Mouse (Mus musculus) layer of hippocampus, postnatal 25 days (tissue): ENCODE measurements at regions not wholly inside any gene's neighbourhood (a gene's known extent, or its start where the extent isn't known, plus 50 kb on each side); places are given as distances from the start of the nearest gene placed in this dataset.

Experiments used
- DNase-seq, 2 experiments: peaks; one replicate each; pipeline ENCODE4 v3.0.0; 2022; ENCODE audit warnings: mixed read lengths in 2 of 2, low spot score in 1 of 2; ENCODE audit errors: extremely low spot score in 1 of 2

GRCm38 (mm10) chr1:71778292-71778691 lies 125.3 kb upstream of the Fn1 start:
- no peak for DNase-seq

DNA sequence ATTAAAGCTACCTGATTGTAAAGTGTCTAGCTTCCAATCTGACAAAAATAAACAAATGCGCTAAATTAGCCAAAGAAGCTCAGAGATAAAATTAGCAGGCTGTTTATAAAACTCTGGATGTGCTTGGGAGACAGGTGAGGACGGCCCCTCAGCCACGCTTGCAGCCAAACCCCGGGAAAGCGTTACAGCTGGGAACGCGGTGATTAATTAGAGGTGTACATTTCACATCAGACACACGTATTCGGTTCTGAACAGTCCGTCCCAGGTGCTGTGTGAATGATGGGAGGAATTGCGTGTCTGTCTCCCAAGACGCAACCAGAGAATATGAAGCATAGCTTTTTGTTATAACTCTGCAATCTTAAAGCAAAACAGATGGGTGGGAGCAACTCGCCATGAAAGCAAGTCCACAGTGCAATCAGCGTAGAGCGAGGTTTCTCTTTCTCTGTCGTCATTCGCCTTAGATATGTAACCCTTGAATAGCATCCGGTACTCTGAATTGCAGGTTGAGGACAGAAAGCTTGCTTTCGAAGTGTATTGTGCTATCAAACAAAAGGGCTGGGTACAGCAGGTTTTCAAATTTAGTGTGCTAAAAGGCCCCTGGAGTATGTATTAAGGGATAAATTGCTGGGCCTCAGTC lies 123.0 kb upstream of the Fn1 start:
- no peak for DNase-seq

DNA sequence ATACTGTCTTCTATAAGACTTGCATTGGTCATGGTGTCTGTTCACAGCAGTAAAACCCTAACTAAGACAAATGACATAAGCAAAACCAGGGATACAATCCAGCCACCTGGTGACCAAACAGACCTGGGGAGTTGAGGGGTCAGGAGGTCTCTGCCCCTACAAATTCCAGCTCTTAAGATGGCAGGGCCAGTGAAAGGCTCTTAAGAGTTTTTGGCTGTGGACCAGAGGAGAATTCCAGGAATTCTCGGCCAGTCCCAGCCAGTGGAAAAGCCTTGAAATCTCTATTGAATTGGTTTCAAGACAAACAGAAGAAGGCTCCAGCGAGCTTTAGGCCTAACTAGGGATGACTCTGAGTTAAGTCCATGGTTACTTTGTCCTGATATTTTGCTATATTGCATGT lies 119.5 kb upstream of the Fn1 start:
- DNase-seq = no peak

DNA sequence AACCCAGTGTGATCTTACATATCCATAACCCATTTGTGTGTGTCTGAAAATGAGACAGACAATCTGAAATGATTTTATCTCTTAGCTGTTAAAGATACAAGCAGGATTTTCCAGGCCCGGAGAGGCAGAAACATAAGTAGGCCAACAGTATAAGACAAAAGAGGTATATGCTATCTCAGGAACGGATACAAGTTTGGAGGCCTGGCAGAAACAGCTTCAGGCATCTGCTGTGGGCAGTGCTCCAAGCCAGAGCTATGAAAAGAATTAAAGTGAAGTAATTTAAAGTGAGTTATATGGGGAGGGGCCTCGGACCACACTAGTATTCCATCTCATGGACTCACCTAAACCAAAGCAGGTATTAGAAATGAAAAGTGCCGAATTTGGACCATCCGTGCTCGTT lies 118.8 kb upstream of the Fn1 start:
- no peak for DNase-seq

DNA sequence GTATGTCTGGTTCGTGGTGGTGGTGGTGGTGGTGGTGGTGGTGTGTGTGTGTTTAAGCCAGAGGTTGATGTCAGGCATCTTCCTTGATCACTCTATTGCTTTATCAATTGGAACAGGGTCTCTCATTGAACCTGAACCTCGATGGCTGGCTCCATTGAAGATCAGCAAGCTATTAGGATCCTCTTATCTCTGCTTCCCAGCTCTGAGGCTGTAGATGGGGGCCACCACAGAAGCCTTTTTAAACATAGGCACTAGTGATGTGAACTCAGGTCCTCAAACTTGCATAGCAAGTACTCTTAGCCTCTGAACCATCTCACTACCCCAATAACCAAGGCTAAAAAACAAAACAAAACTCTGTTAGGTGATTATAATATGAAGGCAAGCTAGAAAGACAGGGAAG lies 116.6 kb upstream of the Fn1 start:
- DNase-seq = no peak

- no peak for DNase-seq
Observed at GRCm38 (mm10) chr1:71767705-71768104, 114.7 kb upstream of the Fn1 start.

- no peak for DNase-seq
Observed at GRCm38 (mm10) chr1:71767076-71767475, 114.1 kb upstream of the Fn1 start.

- no peak for DNase-seq
Observed at GRCm38 (mm10) chr1:71764951-71765350, 112.0 kb upstream of the Fn1 start.

DNA sequence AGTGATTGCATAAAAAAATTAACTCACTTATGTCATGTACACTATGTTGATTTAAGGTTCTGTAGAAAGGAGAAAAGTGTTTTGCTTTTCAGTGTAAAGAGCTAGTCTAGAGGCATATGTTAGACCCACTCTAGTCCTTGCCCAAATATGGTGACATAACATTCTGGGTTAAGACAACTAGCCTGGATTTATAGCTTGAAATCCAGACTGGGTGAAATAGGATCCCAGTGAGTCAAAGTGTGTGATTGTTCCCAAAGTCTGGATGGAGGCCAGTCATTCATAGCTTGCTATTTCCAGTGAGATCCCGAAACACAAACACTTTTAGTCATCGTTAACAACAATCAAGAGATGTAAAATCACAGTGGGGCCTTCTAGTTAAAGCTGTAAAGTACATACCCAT lies 110.5 kb upstream of the Fn1 start:
- no peak for DNase-seq

- no peak for DNase-seq
Observed at GRCm38 (mm10) chr1:71760342-71760741, 107.3 kb upstream of the Fn1 start.

GRCm38 (mm10) chr1:71757236-71757635 lies 104.2 kb upstream of the Fn1 start:
- no peak for DNase-seq

GRCm38 (mm10) chr1:71756159-71756558 lies 103.2 kb upstream of the Fn1 start:
- no peak for DNase-seq

GRCm38 (mm10) chr1:71755435-71755834 lies 102.4 kb upstream of the Fn1 start:
- DNase-seq = no peak

- DNase-seq = no peak
Observed at GRCm38 (mm10) chr1:71752351-71752750, 99.4 kb upstream of the Fn1 start.

- DNase-seq = no peak
Observed at GRCm38 (mm10) chr1:71751601-71752000, 98.6 kb upstream of the Fn1 start.

- no peak for DNase-seq
Observed at GRCm38 (mm10) chr1:71735606-71736005, 82.6 kb upstream of the Fn1 start.

DNA sequence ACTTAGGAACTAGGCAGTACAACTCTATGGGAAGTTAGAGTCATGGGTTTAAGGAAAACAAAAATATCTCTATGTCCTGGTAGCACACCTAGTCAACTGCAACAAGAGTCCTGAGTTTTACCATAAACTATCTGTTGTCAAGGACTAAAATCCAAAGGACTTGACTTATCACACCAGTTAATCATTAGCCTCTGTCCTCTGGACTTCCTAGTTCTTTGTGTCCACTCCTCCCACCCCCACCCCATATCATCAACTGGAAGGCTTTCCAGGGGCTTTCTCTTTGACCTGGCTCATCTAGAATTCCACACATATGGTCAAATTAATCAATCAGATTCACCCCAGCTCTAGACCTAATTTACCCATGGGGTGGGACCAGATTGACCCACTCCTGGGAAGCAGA lies 78.6 kb upstream of the Fn1 start:
- no peak for DNase-seq

DNA sequence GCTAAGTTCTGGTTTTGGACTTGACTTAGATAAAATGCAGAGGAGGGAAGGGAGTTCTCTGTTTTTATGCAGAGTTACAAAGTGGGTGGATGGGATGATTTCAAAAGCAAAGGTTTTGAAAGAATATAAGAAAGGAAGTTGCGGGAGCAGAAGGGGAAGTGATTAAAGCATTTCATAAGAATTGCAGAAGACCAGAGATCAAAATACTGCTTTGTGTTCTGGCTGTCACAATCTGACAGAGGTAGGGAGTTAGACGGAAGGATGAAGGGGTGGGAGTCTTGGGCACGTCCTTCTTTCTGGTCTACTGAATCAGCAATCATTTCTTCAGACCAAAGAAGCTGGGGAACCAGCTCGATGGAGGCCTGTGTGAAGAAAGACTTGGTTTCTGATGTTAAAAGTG lies 78.0 kb upstream of the Fn1 start:
- no peak for DNase-seq

GRCm38 (mm10) chr1:71728852-71729347 lies 75.9 kb upstream of the Fn1 start:
- DNase-seq = no peak

DNA sequence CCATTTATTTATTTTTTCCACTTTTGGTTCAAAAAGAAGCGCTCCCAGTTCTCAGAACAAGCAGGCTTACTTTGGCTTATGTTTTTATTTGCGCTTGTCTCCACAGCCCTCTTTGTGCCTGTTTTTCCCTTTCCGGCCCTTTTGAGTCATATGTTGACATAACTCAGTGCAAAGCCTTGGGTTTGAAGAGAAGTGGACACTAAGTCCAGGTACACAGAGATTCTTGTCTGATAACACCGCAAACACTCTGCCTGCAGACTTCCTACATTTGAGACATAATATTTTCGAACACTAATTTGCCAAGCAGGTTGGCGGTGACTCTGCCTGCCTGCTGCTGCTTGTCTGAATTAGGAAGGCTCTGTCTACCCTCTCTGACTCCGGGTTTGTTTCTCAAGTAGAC lies 70.8 kb upstream of the Fn1 start:
- DNase-seq = no peak

GRCm38 (mm10) chr1:71723039-71723397 lies 70.0 kb upstream of the Fn1 start:
- DNase-seq = no peak

DNA sequence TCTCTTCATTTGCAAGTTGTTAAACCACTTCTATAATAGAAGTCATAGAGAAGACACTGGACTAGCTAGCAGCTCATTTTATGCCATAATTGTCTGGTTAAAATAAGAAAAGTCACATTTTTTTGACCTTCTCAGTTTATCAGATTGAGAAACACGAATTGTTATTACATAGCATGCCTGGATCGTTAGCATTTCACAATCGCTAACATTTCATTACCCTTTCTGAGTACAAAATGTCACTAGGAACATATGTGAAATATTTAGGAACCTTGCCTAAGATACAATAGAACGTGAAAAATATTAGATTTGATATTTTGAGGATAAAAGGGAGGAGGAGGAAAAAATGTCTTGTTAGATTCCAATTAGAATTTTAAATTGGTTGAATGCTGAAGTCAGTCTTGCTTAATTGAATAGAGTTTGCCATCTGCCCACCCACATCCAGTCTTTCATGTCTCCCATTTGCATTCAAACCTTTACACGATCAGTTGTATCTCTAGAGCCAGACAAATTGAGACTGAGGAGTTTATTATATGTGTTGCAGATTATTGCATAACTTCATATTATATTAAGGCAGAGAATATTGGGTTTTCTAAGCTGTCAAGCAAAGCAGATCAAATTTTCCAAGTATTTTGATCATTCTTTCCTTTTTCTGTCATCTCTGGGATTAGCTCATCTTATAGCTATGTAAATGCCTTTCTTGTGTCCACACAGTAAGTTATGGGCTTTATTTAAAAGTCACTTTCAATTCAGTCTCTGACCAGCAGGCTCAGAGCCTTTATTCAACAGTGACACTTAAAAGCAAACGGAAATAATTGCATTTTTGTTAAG lies 69.4 kb upstream of the Fn1 start:
- DNase-seq = no peak
